Mouse (Mus musculus): ENCODE measurements around the gene Nfkbie.

The Nfkbie gene

GRCm38 (mm10) chr17:45543115-45543514 lies 12.4 kb upstream of the Nfkbie start:
- DNase-seq (ENCODE audit: low read depth, low spot score), result no peak

GRCm38 (mm10) chr17:45544001-45544872 lies 11.3 kb upstream of the Nfkbie start:
- DNase-seq (ENCODE audit: low read depth, low spot score), result no peak

DNA sequence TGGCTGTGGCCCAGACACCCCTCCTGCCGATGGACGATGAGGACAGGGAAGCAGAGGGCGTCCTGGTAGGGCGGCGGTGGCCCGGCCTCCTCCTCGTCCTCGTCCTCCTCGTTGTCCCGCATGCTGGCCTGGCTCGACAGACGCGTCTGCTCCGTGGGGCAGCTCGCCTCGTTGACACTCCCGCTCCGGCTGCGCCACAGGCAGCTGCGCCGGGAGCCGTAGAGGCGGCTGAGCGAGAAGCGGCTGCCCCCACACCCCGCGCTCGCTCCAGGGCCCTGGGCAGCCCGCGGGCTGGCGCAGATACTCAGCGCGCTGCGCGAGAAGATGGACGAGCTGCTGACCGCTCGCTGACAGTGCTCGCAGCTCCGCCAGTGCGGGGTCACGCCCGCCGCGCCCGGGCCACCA lies 10.6 kb upstream of the Nfkbie start:
- DNase-seq (ENCODE audit: low read depth, low spot score), result no peak

DNA sequence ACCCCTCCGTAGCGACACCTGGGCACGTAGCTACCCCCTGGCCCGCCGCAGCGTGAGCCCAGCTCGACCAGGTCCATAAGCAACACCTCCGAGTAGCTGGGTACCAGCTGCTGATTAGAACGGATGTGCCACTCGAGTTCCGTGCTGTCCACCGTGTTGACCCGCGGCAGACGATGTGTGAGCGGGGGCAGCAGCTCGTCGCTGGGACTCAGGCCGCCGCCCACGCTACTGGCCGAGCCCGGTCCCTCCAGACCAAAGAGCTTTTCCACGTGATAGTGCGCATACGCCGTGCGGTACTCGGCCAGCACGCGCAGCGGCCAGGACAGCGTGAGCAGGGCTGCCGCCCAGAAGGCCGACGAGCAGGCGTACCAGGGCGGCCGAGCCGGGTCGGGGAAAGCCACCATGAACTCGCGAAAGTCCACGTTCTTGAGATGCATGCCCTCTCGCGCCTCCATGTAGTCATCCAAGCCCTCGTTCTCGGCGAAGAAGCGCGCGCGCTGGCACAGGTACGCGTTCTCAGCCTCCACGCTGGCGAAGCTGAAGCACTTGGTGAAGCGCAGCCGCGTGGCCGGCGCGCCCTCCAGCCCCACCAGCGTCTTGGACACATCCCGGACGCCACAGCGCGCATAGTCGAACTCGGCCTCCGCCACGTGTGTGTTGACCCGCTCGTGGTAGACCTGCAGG lies 10.1 kb upstream of the Nfkbie start:
- DNase-seq (ENCODE audit: low read depth, low spot score), result no peak

GRCm38 (mm10) chr17:45546941-45547340 lies 8.6 kb upstream of the Nfkbie start:
- DNase-seq (ENCODE audit: low read depth, low spot score), result no peak

GRCm38 (mm10) chr17:45547461-45548190 lies 7.9 kb upstream of the Nfkbie start:
- no peak for DNase-seq (ENCODE audit: low read depth, low spot score)

DNA sequence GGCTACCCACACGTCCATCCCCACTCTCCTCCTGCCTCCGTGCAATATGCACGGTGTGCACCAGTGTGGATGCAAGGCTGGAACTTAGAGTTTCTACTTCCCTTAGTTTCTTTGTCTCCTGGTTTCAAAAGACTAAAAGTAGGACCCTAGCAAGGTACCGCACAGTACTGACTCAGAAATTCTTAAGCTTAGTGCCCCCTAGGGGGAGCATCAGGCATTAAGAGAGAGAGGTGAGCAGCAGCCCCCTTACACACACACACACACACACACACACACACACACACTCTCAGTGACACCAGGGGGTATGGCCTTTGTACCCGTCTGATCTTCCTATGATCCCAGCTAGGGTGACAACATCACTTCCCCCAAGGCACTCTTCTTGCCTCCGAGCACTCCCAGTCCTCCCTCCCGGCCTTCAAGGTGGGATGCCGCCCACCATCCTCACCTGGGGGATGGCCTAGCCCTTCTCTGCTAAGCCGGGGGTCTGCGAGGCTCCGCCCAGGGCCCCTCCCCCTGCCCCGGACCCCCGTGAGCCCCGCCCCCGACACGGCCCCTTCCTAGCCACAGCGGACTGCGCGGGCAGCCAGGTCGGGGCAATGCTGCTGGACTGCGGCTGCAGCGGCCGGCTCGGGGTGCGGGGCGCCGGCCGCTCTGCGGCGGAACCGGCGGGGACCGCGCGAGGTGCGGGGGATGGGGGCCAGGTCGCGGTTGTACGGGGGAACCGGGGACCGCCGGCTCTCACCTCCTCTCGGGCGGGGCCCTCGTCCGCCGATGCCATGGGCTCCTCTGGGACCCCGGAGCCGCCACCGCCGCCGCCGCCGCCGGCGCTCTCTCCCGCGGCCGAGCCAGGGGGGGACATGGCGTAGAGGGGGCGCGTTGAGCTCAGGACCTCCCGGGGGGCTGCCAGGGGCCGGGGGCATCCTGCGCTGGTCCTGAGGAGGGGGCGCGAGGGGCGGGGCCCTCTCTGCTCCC lies 6.7 kb upstream of the Nfkbie start:
- peak; percentile 70 for DNase-seq (ENCODE audit: low read depth, low spot score)

DNA sequence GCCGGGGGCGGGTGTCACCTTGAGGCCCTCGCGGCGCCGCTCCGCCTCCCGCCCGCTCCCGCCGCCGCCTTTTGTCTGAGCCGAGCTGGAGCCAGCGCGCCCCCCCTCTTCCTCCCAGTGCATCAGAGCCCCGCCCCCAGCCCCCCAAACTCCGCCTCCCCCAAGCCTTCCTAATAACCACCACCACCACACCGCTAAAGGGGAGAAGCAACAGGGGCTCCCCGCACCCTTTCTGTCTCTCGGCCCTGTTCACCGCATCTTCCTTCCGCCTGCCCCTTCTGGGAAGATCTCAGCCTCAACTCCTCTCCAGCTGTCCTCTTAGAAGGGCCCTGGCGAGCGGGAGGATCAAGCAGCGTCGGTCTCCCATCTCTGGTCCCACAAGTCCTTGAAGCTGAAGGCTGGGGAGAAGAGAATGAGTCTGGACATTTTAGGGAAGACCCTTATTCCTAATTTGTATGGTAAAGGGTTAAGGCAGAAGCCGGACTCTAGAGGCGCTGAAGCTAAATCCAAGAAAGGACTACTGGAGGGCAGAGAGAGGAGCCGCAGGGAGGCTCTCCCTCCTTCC lies 5.8 kb upstream of the Nfkbie start, which contains the start of gene Tmem151b:
Tmem151b (minus strand) TSS at position 61 of the 565 bp plus-strand sequence.
- peak; percentile 43 for DNase-seq (ENCODE audit: low read depth, low spot score)

DNA sequence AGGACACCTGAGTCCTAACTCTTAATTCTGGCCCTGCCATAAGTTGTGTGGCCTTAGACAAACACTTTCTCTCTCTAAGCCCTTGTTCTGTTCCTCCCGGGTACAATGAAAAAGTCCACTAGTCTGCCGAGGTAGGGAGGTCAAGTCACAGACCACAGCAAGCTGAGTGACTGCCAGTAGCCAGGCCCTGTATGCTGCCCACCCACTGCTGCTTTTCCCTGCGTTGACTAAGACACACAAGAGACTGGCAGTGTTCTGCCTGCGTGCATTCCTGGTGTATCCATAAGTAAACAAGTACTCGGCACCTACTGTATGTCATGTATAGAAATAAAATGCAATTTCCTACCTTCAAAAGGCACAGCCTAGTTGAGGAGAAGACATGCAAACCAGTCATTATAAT lies 5.2 kb upstream of the Nfkbie start:
- no peak for DNase-seq (ENCODE audit: low read depth, low spot score)

DNA sequence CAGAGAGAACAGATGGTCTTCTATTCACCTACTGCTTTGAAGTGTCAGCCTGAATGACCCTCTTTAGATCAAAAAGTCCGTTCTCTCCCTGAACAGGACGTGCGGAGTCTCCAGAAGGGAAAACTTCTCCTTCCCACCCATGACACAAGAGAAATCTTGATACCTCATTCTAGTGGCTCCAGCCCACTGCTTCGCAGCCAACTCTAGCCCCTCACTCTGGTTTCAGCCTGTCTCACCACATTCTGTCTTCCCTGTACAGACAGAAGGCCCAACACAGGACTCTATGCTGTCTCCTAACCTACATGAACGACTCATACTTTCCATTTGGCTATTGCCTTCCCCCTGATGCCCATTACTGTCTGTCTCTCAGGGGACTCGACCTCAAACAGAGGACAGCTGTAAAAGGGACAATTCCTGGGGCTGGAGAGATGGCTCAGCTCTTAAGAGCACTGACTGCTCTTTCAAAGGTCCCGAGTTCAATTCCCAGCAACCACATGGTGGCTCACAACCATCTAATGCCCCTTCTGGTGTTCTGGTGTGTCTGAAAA lies 4.2 kb upstream of the Nfkbie start:
- no peak for DNase-seq (ENCODE audit: low read depth, low spot score)

DNA sequence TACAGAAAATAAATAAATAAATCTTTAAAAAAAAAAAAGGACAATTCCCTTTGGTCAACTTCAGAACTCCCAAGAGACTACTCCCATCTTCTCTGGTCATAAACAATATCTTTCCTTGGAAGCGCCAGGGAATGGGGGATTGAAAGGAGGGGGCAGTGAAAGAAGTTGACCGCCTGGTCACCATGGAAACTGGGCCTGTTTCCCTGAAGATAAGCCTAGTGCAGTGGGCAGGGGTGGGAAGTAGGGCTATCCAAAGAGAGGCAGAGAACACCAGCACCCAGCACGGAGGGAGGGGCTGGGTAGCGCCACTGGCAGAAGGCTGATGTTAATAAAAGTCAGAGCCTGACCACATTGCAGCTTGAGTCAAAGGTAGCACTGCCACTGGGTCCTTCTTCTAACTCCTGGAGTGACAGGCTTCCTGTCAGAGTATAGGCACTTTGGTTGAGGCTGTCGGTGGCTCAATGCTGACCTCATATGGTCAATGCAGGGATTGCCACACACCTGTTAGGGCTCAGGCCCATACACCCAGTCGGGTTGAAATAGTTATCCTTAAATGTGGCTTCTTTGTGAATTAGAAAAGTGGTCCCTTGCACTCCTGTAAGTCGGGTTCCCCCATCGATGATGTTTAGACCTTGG lies 3.6 kb upstream of the Nfkbie start:
- DNase-seq (ENCODE audit: low read depth, low spot score), result peak; percentile 80

- no peak for DNase-seq (ENCODE audit: low read depth, low spot score)
Measured at GRCm38 (mm10) chr17:45553065-45553464, 2.4 kb upstream of the Nfkbie start.

- DNase-seq (ENCODE audit: low read depth, low spot score), result no peak
Measured at GRCm38 (mm10) chr17:45554420-45554819, 1.1 kb upstream of the Nfkbie start.

GRCm38 (mm10) chr17:45556107-45556489 lies 595 bp downstream of the Nfkbie start:
- no peak for DNase-seq (ENCODE audit: low read depth, low spot score)

GRCm38 (mm10) chr17:45556514-45557245 lies 1.2 kb downstream of the Nfkbie start:
- no peak for DNase-seq (ENCODE audit: low read depth, low spot score)

DNA sequence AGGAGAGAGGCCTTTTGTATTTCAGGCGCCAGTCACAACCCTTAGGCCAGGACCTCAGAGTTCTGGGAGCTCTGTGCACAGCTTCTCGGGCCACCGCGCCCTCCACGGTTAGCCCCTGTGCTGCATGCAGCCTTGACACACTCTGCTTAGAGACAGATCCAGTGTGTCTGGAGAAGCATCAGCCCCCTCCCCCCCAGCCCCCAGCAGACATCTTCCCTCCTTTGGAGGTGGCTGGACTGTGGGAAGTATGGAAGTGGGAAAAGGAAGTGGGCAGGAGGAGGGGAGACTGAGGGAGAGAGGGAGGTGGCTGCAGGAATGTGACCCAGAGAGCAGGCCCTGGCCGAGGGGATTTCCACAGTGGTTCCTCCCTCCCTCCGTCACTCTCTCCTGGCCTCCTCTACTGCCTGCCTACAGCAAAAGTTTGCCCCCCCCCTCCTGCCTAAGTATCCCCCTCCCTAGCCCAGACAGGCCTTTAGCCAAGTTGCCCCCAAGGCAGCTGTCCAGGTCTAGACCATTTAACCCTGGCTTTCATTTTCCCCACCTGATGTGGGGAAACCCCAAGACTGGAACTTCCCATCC lies 1.8 kb downstream of the Nfkbie start:
- DNase-seq (ENCODE audit: low read depth, low spot score), result no peak

GRCm38 (mm10) chr17:45557998-45558862 lies 2.7 kb downstream of the Nfkbie start:
- DNase-seq (ENCODE audit: low read depth, low spot score), result no peak

All from forelimb bud, embryonic 11.5 days (tissue).